Mouse (Mus musculus): ENCODE measurements around the gene Rnf180. TPM values are rescaled to one million over a fixed set of nuclear protein-coding genes. Genes with fewer than 3 reads are reported as not detected.

The Rnf180 gene
- polyA plus RNA-seq, 1 experiment from 2014 or later = 13.6 TPM

GRCm38 (mm10) chr13:105111599-105111998, 183.0 kb downstream of the Rnf180 start:
- Histone ChIP-seq H3K36me3 (no peaks in the 10 kb centered on the region), H3K27ac (replicated peaks) (no peak overlapping the region), H3K9me3 (no peaks in the 10 kb centered on the region), H3K27me3 (no peaks in the 10 kb centered on the region), H3K4me2 (replicated peaks) (no peak overlapping the region), H3K4me1 (no peaks in the 10 kb centered on the region), H3K4me3 (no peak overlapping the region), H3K9ac (replicated peaks) (no peak overlapping the region)
- ATAC-seq (ENCODE audit: low FRiP score, low read depth) = no peak
- 90% methylated on average over 6 of the region's 6 CpGs for WGBS

DNA sequence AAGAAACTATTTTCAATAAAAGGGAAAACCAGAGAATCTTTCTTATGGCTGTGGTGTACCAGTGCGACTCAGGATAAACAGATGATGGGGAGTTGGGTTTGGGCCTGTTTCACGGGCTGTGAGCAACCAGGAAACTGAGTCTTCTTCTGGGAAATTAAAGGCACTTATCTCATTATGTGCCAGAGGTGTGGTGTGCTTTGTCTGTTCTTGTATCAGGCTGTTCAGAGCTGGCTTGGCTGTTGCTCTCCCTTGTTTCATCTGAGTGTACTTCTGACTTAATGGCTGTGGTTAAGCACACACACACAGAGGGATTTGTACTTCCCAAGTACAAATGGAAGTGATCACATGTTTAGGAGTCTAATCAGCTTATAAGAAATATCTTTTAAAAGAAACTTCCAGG, 190.2 kb downstream of the Rnf180 start:
- Histone ChIP-seq H3K9ac (replicated peaks) (no peak overlapping the region), H3K4me2 (replicated peaks) (no peak overlapping the region), H3K27ac (replicated peaks) (no peak overlapping the region), H3K4me1 (no peaks in the 10 kb centered on the region), H3K27me3 (no peaks in the 10 kb centered on the region), H3K36me3 (no peaks in the 10 kb centered on the region), H3K4me3 (no peak overlapping the region), H3K9me3 (no peaks in the 10 kb centered on the region)
- ATAC-seq (ENCODE audit: low FRiP score, low read depth) = no peak
- 79% methylated on average over 2 of the region's 2 CpGs for WGBS

- 84% methylated on average over 4 of the region's 4 CpGs for WGBS
- H3K27me3 ChIP-seq = no peaks in the 10 kb centered on the region
- H3K9ac ChIP-seq (replicated peaks) = no peak overlapping the region
- H3K9me3 ChIP-seq = no peaks in the 10 kb centered on the region
- H3K4me3 ChIP-seq = no peak overlapping the region
- H3K27ac ChIP-seq (replicated peaks) = no peak overlapping the region
- peaks cover 3% of the 10 kb centered on the region; the same call in 1 of the 2 replicates for H3K4me1 ChIP-seq
- no peaks in the 10 kb centered on the region for H3K36me3 ChIP-seq
- no peak for ATAC-seq (ENCODE audit: low FRiP score, low read depth)
- no peak overlapping the region for H3K4me2 ChIP-seq (replicated peaks)
Measured at GRCm38 (mm10) chr13:105100705-105101104, 193.9 kb downstream of the Rnf180 start.

- H3K27me3 ChIP-seq = no peaks in the 10 kb centered on the region
- H3K36me3 ChIP-seq = no peaks in the 10 kb centered on the region
- peaks cover 3% of the 10 kb centered on the region; the same call in 1 of the 2 replicates for H3K4me1 ChIP-seq
- H3K4me2 ChIP-seq (replicated peaks) = no peak overlapping the region
- WGBS = 74% methylated on average over 2 of the region's 2 CpGs
- H3K4me3 ChIP-seq = no peak overlapping the region
- no peak for ATAC-seq (ENCODE audit: low FRiP score, low read depth)
- H3K9ac ChIP-seq (replicated peaks) = no peak overlapping the region
- H3K27ac ChIP-seq (replicated peaks) = no peak overlapping the region
- no peaks in the 10 kb centered on the region for H3K9me3 ChIP-seq
Measured at GRCm38 (mm10) chr13:105096316-105096715, 198.3 kb downstream of the Rnf180 start.

- Histone ChIP-seq H3K4me3 (no peak overlapping the region), H3K4me2 (replicated peaks) (no peak overlapping the region), H3K9ac (replicated peaks) (no peak overlapping the region), H3K9me3 (no peaks in the 10 kb centered on the region), H3K27me3 (no peaks in the 10 kb centered on the region), H3K27ac (replicated peaks) (no peak overlapping the region), H3K4me1 (no peaks in the 10 kb centered on the region), H3K36me3 (no peaks in the 10 kb centered on the region)
- WGBS = 91% methylated on average over 3 of the region's 3 CpGs
- no peak for ATAC-seq (ENCODE audit: low FRiP score, low read depth)
Measured at GRCm38 (mm10) chr13:105089276-105089675, 205.3 kb downstream of the Rnf180 start.

DNA sequence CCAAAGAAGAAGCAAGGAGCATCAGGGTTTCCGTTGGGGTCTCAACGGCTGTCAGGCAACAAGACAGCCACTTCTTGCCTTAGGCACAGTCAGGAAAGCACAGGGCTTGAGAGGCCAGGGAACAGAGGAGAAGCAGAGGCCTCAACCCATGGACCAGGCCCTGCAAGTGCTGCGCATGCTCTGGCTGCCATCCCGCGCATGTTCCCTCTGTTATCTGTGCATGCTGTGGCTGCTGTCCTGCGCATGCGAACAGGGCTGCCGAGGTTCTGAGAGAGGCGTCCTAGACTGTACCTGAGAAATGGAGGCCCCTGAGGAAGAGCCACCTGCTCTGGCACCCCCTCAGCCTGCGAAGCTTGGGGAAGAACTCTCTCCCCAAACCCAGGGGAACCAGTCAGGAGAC, 212.8 kb downstream of the Rnf180 start, which contains the start of gene 4933425L06Rik:
TSS of gene 4933425L06Rik (plus strand) at position 261 of the 400 bp plus-strand sequence.
- no peak for ATAC-seq (ENCODE audit: low FRiP score, low read depth)
- H3K4me3 ChIP-seq = no peak within 1 kb of the TSS
- H3K4me1 ChIP-seq = no peaks in the 10 kb centered on the region
- H3K9ac ChIP-seq (replicated peaks) = no peak within 1 kb of the TSS
- H3K4me2 ChIP-seq (replicated peaks) = no peak within 1 kb of the TSS
- H3K36me3 ChIP-seq = no peaks in the 10 kb centered on the region
- no peak within 1 kb of the TSS for H3K27ac ChIP-seq (replicated peaks)
- no peaks in the 10 kb centered on the region for H3K9me3 ChIP-seq
- WGBS = 96% methylated on average over 10 of the region's 10 CpGs
- no peaks in the 10 kb centered on the region for H3K27me3 ChIP-seq

Other genes with a start within 250 kb of the Rnf180 start
- gene Rgs7bp, start 239.9 kb downstream of the Rnf180 start, polyA plus RNA-seq (2016; fragmentation: Nextera tagmentation; extraction: Ambion mirVana) = 1.6 and 1.8 TPM in 2 replicates
- not detected in 2 replicates for gene 4933425L06Rik, start 212.7 kb downstream of the Rnf180 start, polyA plus RNA-seq (2016; fragmentation: Nextera tagmentation; extraction: Ambion mirVana)
- gene Htr1a, start 148.8 kb upstream of the Rnf180 start, polyA plus RNA-seq (2016; fragmentation: Nextera tagmentation; extraction: Ambion mirVana) = 0.11 and 0.12 TPM in 2 replicates